Mouse (Mus musculus): ENCODE results near the gene Cracr2b.

Cracr2b gene

DNA sequence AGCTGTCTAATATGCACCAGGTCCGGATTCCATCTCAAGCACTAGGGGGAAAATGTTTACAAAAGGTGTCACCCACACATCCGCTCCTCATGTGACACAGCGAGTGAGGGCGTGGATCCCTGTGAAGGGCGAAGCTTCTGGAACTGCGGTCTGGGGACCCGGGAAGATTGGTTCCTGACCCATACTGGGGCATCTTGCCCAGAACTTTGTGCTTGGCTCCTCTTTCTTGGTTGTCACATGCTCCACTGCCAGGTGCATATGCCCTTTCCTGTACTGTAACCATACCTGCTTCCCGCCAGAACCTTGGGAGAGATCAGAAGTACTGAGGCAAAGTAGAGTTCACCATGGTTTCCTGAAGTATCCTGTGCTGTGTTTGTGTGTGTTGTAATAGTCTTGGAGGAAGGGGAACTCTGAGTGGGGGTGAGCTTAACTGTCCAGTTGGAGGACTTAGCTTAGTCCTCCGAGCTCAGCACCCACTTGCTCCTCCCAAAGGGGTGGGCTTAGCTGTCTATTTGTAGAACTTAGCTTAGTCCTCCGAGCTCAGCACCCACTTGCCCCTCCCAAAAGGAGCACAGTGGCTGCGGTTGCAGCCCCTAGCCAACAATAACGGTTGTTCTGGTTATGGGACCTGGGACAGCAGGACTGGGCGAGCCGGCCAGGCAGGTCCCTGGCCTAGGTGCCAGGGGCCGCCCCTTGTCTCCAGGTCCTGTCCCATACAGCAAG lies at the start of gene Cracr2b:
TSS of gene Cracr2b (plus strand) at position 704 of the 723 bp plus-strand sequence.
- DNase-seq = no peak

- DNase-seq = no peak
Observed at GRCm38 (mm10) chr7:141411667-141412066, 49.2 kb upstream of the Cracr2b start.

DNA sequence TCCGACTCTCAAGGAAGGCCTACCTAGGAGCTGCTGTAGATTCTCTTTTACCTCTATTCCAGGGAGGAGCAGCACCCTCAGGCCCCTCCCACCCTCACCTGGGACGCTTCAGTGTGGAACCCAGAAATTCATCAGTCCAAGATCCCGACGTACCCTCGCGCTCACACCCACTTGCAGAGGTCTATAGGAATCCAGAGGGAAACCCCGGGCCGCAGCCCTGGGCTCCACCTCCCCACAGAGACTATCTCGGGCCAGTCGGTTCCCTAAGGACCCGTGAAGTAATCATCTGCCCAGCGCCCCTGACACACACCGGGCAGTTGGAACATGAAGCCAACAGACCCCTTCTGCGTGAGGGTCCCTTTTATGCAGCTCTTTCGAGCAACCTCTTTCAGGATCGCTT lies 47.6 kb upstream of the Cracr2b start:
- no peak for DNase-seq

DNA sequence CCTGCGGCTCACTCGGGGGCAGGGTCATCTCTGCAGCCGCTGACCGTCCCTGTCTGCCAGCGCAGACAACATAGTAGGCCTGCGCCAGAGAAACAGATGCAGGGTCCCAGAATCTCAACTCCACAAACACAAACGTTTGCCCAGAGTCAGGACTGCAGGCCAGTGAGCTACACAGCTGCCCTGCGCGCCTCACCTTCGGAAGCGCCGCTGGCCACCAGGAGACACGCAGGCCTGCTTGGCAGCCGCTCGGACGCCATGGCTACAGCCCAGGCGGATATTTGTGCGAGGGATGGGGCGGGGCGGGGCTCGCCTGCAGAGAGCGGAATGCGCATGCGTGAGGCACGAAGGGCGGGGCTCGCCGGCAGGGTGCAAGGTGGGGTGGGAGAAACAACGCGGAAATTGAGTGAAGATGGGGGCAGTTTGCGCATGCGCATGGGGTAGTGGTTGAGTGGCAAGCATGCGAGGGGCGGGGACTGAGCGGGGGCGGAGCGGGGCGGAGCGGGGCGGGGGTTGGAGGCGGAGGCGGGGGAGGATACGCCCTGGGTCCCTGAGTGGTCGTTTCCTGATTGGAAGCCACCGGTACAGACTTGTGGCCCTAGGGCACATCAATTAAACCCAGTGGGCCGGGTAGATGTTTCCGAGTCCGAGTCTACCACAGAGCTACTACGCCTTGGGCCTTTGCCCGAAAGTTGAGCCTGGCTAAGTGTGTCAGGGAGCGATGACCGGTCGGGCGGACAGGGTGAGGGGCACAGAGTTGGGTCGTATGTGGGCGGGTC lies 46.9 kb upstream of the Cracr2b start, which contains the start of gene Gatd1:
TSS of gene Gatd1 (minus strand) at position 328 of the 776 bp plus-strand sequence.
- peak; percentile 100 for DNase-seq

DNA sequence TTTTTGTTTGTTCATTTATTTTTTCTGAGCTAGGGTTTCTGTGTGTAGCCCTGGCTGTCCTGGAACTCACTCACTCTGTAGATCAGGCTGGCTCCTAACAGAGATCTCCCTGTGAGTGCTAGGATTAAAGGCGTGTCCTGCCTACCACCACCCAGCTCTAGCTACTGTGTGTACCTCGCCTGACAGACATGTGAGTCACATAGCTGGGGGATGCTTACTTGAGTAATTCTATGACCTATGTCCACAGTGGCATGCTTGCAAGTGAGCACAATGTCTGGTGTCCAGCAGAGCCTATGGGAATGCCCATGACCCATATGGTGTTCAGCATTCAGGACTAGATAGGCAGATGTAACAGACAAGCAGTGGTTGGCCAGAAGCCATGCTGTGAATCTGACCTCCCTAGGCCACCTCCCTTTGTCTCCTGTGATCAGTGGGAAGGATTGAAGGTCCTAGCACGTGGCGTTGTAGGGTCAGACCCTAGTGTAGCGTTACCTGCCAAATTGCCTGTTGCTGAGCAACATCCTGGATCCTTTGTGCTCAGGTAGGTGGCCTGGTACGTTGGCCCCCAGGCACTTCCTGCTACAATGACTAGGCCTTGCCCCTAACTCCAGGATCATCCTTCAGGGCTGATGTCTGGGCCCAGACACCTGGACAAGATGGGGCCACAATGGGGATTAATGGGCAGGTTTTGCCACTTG lies 44.6 kb upstream of the Cracr2b start:
- no peak for DNase-seq

DNA sequence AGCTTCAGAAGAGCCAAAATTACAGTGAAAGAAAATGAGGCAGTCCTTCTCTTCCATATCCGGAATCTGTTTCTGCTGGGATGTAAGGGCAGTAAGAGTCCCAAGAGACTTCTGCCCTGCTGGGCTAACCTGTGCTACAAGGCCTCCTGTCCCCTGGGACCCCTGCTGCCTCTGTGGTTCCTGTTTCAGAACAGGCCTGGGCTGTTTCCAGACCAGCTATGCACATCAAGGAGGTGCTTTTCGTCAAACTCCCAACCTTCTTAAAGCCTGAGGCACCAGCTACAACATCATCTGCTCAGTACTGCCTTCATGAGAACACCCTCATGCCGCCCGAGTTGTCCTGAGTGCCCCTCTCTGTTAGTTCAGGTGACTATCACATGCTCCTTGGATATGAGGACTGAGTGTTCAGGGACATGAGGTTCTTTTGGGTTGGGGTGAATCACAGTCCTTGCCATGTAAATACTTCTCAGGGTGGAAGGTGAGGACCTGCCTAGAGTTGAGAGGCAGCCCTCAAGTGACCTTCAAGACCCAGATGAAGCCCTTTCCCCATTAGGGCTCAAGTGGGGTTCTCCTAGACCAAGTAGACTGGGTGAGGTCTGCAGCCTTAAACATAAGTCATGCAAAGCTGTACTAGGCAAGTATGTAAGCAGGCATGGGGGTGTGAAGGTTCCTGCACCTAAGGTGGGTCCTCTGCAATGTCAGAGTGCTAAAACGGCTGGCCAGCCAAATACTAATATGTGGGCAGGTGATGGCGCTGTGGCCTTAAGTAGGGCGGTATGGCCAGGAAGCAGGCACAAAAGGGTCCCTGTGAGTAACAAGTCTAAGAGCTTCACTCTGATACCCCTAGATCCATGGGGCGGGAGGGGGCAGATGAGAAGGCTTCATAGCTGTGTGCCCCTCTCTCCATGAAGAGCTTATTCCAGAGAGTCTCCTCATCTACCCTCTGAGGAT lies 42.9 kb upstream of the Cracr2b start:
- no peak for DNase-seq

DNA sequence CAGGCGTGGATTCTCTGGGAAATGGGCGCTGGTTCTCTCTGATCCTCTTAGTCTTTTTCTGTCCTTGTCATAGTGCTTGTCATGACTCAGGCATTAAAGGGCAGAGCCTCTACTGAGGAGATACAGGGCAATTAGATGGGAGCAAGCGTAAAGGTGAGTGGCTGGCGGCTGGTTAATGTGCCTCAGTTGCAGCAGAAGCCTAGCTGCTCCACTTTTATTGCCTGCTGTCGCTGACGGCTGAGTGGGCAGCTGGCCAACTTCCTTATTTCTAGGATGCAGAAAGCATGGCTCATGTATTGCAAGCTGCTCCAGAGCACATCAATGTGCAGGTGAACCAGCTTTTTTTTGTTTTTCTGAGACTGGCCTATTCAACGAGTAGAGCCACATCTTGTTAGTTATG lies 41.9 kb upstream of the Cracr2b start:
- DNase-seq = peak; percentile 70

- DNase-seq = no peak
Observed at GRCm38 (mm10) chr7:141420030-141420702, 40.7 kb upstream of the Cracr2b start.

- DNase-seq = no peak
Observed at GRCm38 (mm10) chr7:141423811-141424210, 37.1 kb upstream of the Cracr2b start.

- no peak for DNase-seq
Observed at GRCm38 (mm10) chr7:141426948-141427730, 33.8 kb upstream of the Cracr2b start.

DNA sequence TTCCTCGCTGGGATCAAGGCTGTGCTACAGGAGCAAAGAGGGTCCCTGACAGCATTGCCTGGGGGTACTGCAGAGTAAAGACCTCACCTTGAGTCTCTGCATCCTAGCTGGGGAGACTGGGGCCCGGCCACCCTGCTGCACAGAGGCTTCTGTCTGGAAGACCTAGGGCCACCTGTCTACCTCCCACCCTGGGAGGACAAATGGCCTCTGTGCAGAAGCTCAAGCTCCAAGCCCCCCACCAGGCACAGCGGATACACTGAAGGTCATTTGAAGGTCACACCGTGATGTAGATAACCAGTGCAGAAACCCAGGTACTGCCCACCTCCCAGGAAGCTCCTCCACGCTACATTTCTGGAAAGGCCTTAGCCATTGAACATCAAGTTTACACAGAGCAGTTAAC lies 32.2 kb upstream of the Cracr2b start:
- DNase-seq = no peak

- DNase-seq = peak; percentile 72
Observed at GRCm38 (mm10) chr7:141429310-141429709, 31.6 kb upstream of the Cracr2b start, which contains the start of gene Cend1. Gene Cend1, minus strand, starts transcription at chr7:141429491.

DNA sequence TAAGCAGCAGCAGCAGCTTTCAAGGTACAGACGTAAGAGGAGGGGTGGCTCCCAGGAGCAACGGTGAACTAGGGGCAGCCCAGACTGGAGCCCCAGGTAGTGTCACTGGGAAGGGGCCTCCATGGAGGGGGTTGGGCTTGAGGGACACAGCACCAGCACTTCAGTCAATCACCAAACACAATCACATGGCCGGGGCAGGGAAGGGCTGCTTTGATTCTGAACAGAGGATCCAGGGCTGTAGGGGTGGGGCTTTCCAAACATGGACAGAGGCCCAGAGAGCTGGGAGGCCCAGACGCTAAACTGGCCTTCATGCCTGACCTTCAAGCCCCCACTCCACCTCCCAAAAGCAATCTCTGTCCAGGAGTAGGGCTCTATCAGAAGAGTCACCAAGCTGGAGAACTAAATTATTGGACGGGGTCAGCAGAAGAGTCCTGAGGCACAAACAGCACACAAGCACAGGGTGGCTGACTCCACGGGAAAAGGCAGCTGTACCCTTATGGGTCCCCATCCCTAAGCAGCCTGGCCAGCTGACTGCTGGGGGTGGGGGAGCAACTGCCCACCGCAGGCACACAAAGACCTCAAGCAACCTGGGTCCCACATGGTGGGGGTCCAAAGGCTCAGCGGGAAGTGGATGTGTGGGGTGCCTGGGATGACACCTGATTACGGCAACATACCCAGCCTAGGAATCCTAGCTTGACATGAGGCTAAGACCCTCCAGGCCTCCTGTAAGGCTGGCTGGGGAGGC lies 30.9 kb upstream of the Cracr2b start:
- DNase-seq = no peak

- no peak for DNase-seq
Observed at GRCm38 (mm10) chr7:141430585-141431240, 30.2 kb upstream of the Cracr2b start.

DNA sequence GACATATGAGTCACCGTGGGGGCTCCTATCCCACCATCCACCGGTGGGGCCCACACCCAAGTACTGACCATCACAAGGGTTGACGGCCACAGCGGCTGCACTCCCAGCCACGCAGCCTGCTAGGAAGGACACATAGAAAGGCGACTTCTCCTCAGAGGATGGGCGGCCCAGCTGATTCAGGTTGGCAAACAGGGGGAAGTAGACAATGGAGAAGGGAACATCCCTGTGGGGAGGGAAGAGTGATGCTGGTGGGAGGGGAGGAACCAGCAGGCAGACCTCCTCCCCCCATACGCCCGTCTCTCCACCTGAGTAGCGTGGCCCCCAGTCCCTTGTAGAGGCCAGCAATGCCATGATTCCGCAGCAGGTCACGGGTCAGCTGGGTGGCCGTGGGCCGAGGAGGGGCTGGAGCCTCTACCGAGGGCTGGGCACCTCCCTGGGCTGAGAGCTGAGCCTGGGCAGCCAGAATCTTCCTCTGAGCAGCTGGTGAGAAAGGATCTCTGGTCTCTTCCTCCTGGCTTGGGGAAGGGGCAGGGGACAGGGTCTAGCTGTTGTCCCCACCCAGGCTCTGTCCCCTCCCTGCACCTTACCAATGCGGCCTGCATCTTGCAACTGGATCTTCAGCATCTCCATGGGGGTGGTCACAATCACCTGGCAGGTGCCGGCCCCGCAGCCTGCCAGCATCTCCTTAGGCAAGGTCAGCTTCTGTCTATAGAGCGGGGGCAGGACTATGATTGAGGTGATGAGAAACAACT lies 29.3 kb upstream of the Cracr2b start:
- no peak for DNase-seq

GRCm38 (mm10) chr7:141432186-141432611 lies 28.7 kb upstream of the Cracr2b start:
- no peak for DNase-seq

GRCm38 (mm10) chr7:141432741-141433516 lies 28.0 kb upstream of the Cracr2b start:
- no peak for DNase-seq

Data from right cerebral cortex, postnatal 4 days (tissue).